Mouse (Mus musculus) heart, embryonic 16.5 days (tissue): Measurements from ENCODE around the gene 2010111I01Rik. TPM values are rescaled to one million over a fixed set of nuclear protein-coding genes. Genes with fewer than 3 reads are reported as not detected.

Source experiments
- ATAC-seq: fragments of 200-750 bp; cut with Nextera tagmentation; replicated peaks from 2 replicates; pipeline ENCODE4 v1.8.0; 2017; ENCODE audit warnings: moderate number of reproducible peaks; ENCODE audit not compliant: insufficient read depth, low FRiP score; ENCODE audit errors: extremely low read depth
- H3K27ac ChIP-seq: fragments of 300-500 bp; sonication (generic); 2 replicates; pipeline ENCODE4 v1.5.1; 2014; ENCODE audit warnings: mild to moderate bottlenecking, low read length, control low read depth, moderate library complexity
- H3K27me3 ChIP-seq: fragments of 300-500 bp; sonication (generic); 2 replicates; pipeline ENCODE4 v1.6.1; 2014; ENCODE audit warnings: low read length, mixed read lengths; ENCODE audit not compliant: control insufficient read depth, insufficient read depth
- H3K36me3 ChIP-seq: fragments of 300-500 bp; sonication (generic); 2 replicates; pipeline ENCODE4 v1.6.1; 2014; ENCODE audit not compliant: control insufficient read depth, insufficient read depth
- H3K4me1 ChIP-seq: fragments of 300-500 bp; sonication (generic); 2 replicates; pipeline ENCODE4 v1.6.1; 2014; ENCODE audit warnings: low read length, mixed read lengths; ENCODE audit not compliant: control insufficient read depth, insufficient read depth
- H3K4me2 ChIP-seq: fragments of 300-500 bp; sonication (generic); 2 replicates; pipeline ENCODE4 v1.6.1; 2014; ENCODE audit warnings: low read depth, mild to moderate bottlenecking, control low read depth, low read length
- H3K4me3 ChIP-seq: fragments of 300-500 bp; sonication (generic); 2 replicates; pipeline ENCODE4 v1.5.1; 2014; ENCODE audit warnings: mild to moderate bottlenecking, control low read depth, low read length
- H3K9ac ChIP-seq: fragments of 300-500 bp; sonication (generic); 2 replicates; pipeline ENCODE4 v1.6.1; 2014; ENCODE audit warnings: low read length, control low read depth
- H3K9me3 ChIP-seq: fragments of 300-500 bp; sonication (generic); replicated peaks from 2 replicates; pipeline ENCODE4 v1.6.1; 2016; ENCODE audit warnings: low read length; ENCODE audit not compliant: control insufficient read depth
- WGBS: fragments of 180-500 bp; shearing (Covaris S2); extraction: QIAGEN DNeasy Blood & Tissue Kit; methylation state at CpG from one replicate; pipeline ENCODE4 v1.1.7; 2014; 5-methylcytosine and 5-hydroxymethylcytosine counted together
- polyA plus RNA-seq: library from polyadenylated mRNA; unstranded; fragments of >200 nt; fragmentation: Nextera tagmentation; extraction: Ambion mirVana; gene quantifications from 2 replicates; pipeline ENCODE4 v1.2.1, GENCODE M21; 2015

2010111I01Rik gene
- polyA plus RNA-seq, 1 experiment from 2014 or later = 71.1 TPM

- no peaks in the 10 kb centered on the region for H3K9me3 ChIP-seq
- no peak overlapping the region for H3K9ac ChIP-seq
- 0 out of 2 replicates have a peak, but pooled peaks cover 3% of the 10 kb centered on the region for H3K4me1 ChIP-seq
- H3K4me3 ChIP-seq = no peak overlapping the region
- no peak for ATAC-seq
- H3K27me3 ChIP-seq = no peaks in the 10 kb centered on the region
- 64% methylated on average over 10 of the region's 10 CpGs for WGBS
- peak overlapping the region; percentile 76 for H3K27ac ChIP-seq
- no peak overlapping the region for H3K4me2 ChIP-seq
- no peaks in the 10 kb centered on the region for H3K36me3 ChIP-seq
These were observed 175.0 kb downstream of the 2010111I01Rik start for GRCm38 (mm10) chr13:63139463-63140226.

GRCm38 (mm10) chr13:63140784-63141183 lies 176.1 kb downstream of the 2010111I01Rik start:
- H3K36me3 ChIP-seq = no peaks in the 10 kb centered on the region
- WGBS = 66% methylated on average over 6 of the region's 6 CpGs
- H3K9me3 ChIP-seq = no peaks in the 10 kb centered on the region
- no peaks in the 10 kb centered on the region for H3K27me3 ChIP-seq
- H3K4me2 ChIP-seq = no peak overlapping the region
- no peak overlapping the region for H3K9ac ChIP-seq
- no peak overlapping the region; the same call in 1 of the 2 replicates for H3K27ac ChIP-seq
- H3K4me1 ChIP-seq = 0 out of 2 replicates have a peak, but pooled peaks cover 3% of the 10 kb centered on the region
- no peak overlapping the region for H3K4me3 ChIP-seq
- ATAC-seq = no peak

- H3K9me3 ChIP-seq = no peaks in the 10 kb centered on the region
- ATAC-seq = no peak
- H3K27me3 ChIP-seq = no peaks in the 10 kb centered on the region
- H3K9ac ChIP-seq = no peak overlapping the region
- H3K4me2 ChIP-seq = no peak overlapping the region
- H3K27ac ChIP-seq = no peak overlapping the region; the same call in 1 of the 2 replicates
- H3K4me3 ChIP-seq = no peak overlapping the region
- H3K4me1 ChIP-seq = 0 out of 2 replicates have a peak, but pooled peaks cover 3% of the 10 kb centered on the region
- H3K36me3 ChIP-seq = no peaks in the 10 kb centered on the region
These were observed 176.6 kb downstream of the 2010111I01Rik start for GRCm38 (mm10) chr13:63141275-63141674.

- Histone ChIP-seq H3K9me3 (no peaks in the 10 kb centered on the region), H3K4me3 (no peak overlapping the region), H3K9ac (no peak overlapping the region), H3K27ac (no peak overlapping the region), H3K4me1 (no peaks in the 10 kb centered on the region), H3K27me3 (no peaks in the 10 kb centered on the region), H3K4me2 (no peak overlapping the region), H3K36me3 (no peaks in the 10 kb centered on the region)
- no peak for ATAC-seq
- WGBS = 64% methylated on average over 4 of the region's 4 CpGs
These were observed 182.0 kb downstream of the 2010111I01Rik start for GRCm38 (mm10) chr13:63146604-63147188.

- no peaks in the 10 kb centered on the region for H3K4me1 ChIP-seq
- H3K9me3 ChIP-seq = no peaks in the 10 kb centered on the region
- no peak for ATAC-seq
- no peaks in the 10 kb centered on the region for H3K27me3 ChIP-seq
- no peak overlapping the region for H3K9ac ChIP-seq
- no peak overlapping the region for H3K4me3 ChIP-seq
- no peak overlapping the region; the same call in 1 of the 2 replicates for H3K27ac ChIP-seq
- WGBS = 51% methylated on average over 1 of the region's 1 CpGs
- H3K4me2 ChIP-seq = no peak overlapping the region
- H3K36me3 ChIP-seq = no peaks in the 10 kb centered on the region
These were observed 183.5 kb downstream of the 2010111I01Rik start for GRCm38 (mm10) chr13:63148157-63148556.

- Histone ChIP-seq H3K27ac (0 out of 2 replicates have a peak overlapping the region, but pooled peaks have one; percentile 47), H3K27me3 (no peaks in the 10 kb centered on the region), H3K4me3 (no peak overlapping the region), H3K9me3 (no peaks in the 10 kb centered on the region), H3K9ac (no peak overlapping the region), H3K4me2 (no peak overlapping the region), H3K4me1 (0 out of 2 replicates have a peak, but pooled peaks cover 3% of the 10 kb centered on the region), H3K36me3 (no peaks in the 10 kb centered on the region)
- WGBS = 57% methylated on average over 2 of the region's 2 CpGs
- ATAC-seq = no peak
These were observed 185.9 kb downstream of the 2010111I01Rik start for GRCm38 (mm10) chr13:63150470-63151020.

GRCm38 (mm10) chr13:63151028-63151738 lies 186.5 kb downstream of the 2010111I01Rik start:
- Histone ChIP-seq H3K27ac (peak overlapping the region; percentile 47; the same call in 1 of the 2 replicates), H3K36me3 (no peaks in the 10 kb centered on the region), H3K27me3 (no peaks in the 10 kb centered on the region), H3K9ac (no peak overlapping the region), H3K4me3 (no peak overlapping the region), H3K4me1 (0 out of 2 replicates have a peak, but pooled peaks cover 3% of the 10 kb centered on the region), H3K9me3 (no peaks in the 10 kb centered on the region), H3K4me2 (no peak overlapping the region)
- WGBS = 69% methylated on average over 9 of the region's 9 CpGs
- ATAC-seq = peak; percentile 76

GRCm38 (mm10) chr13:63152498-63152897 lies 187.8 kb downstream of the 2010111I01Rik start:
- Histone ChIP-seq H3K9me3 (no peaks in the 10 kb centered on the region), H3K4me3 (no peak overlapping the region), H3K4me1 (0 out of 2 replicates have a peak, but pooled peaks cover 3% of the 10 kb centered on the region), H3K4me2 (no peak overlapping the region), H3K27ac (no peak overlapping the region), H3K36me3 (no peaks in the 10 kb centered on the region), H3K9ac (no peak overlapping the region), H3K27me3 (no peaks in the 10 kb centered on the region)
- ATAC-seq = no peak
- WGBS = 69% methylated on average over 3 of the region's 3 CpGs
